Mouse (Mus musculus) stomach, postnatal 0 days (tissue): ENCODE measurements around the gene Gm9833.

Experiments
- CTCF ChIP-seq: IDR thresholded peaks from 2 replicates; pipeline ENCODE4 v1.5.1; 2016; ENCODE audit warnings: antibody characterized with exemption, low read depth, mild to moderate bottlenecking, moderate library complexity
- EP300 ChIP-seq: optimal IDR thresholded peaks from 2 replicates; pipeline ENCODE3; 2016; ENCODE audit warnings: antibody characterized with exemption

GRCm38 (mm10) chr3:10077096-10077841 is 10.6 kb upstream of the Gm9833 start:
- TF ChIP-seq CTCF (no peak), EP300 (no peak)
